Mouse (Mus musculus) ES-Bruce4 (cell line): ENCODE measurements around the gene Rheb. TPM values are rescaled to one million over a fixed set of nuclear protein-coding genes. Genes with fewer than 3 reads are reported as not detected.

Experiments
- H3K27ac ChIP-seq: 2 replicates; pipeline ENCODE4 v1.5.1; 2012; ENCODE audit warnings: low read length, inconsistent platforms; ENCODE audit not compliant: insufficient read depth
- H3K27me3 ChIP-seq: 2 replicates; pipeline ENCODE4 v1.6.1; 2012; ENCODE audit warnings: mild to moderate bottlenecking, low read length, inconsistent platforms; ENCODE audit not compliant: control insufficient read depth, poor library complexity, insufficient read depth, severe bottlenecking
- H3K36me3 ChIP-seq: 2 replicates; pipeline ENCODE4 v1.6.1; 2012; ENCODE audit warnings: inconsistent platforms, mild to moderate bottlenecking, low read length, moderate library complexity; ENCODE audit not compliant: control insufficient read depth, poor library complexity, insufficient read depth, severe bottlenecking
- H3K4me1 ChIP-seq: one replicate; pipeline ENCODE4 v1.8.1; 2011; ENCODE audit warnings: low read length; ENCODE audit not compliant: control insufficient read depth, insufficient read depth
- H3K4me3 ChIP-seq: 2 replicates; pipeline ENCODE4 v1.5.1; 2011; ENCODE audit warnings: low read depth, mild to moderate bottlenecking, low read length
- H3K9ac ChIP-seq: 2 replicates; pipeline ENCODE4 v1.6.1; 2012; ENCODE audit warnings: low read depth, mild to moderate bottlenecking, inconsistent platforms; ENCODE audit not compliant: poor library complexity, severe bottlenecking
- H3K9me3 ChIP-seq: replicated peaks from 2 replicates; pipeline ENCODE4 v1.6.1; 2012; ENCODE audit warnings: mild to moderate bottlenecking, low read length, inconsistent platforms; ENCODE audit not compliant: control insufficient read depth, poor library complexity, insufficient read depth, severe bottlenecking
- CTCF ChIP-seq: IDR thresholded peaks from one replicate; pipeline ENCODE4 v1.8.1; 2011; ENCODE audit warnings: low read depth, low read length
- EP300 ChIP-seq: IDR thresholded peaks from 2 replicates; pipeline ENCODE4 v1.6.1; 2011; ENCODE audit warnings: low read depth, low read length; ENCODE audit not compliant: insufficient read depth
- POLR2A ChIP-seq: IDR thresholded peaks from one replicate; pipeline ENCODE4 v1.8.1; 2011; ENCODE audit warnings: low read length; ENCODE audit not compliant: insufficient read depth
- polyA plus RNA-seq: library from polyadenylated mRNA; stranded (reverse); fragments of >200 nt; gene quantifications from 2 replicates; pipeline ENCODE4 v1.2.4, GENCODE M21; 2011; ENCODE audit warnings: low read depth; ENCODE audit not compliant: missing spikeins, insufficient read depth, insufficient read length

Gene Rheb
- polyA plus RNA-seq, 1 experiment = 112 TPM

DNA sequence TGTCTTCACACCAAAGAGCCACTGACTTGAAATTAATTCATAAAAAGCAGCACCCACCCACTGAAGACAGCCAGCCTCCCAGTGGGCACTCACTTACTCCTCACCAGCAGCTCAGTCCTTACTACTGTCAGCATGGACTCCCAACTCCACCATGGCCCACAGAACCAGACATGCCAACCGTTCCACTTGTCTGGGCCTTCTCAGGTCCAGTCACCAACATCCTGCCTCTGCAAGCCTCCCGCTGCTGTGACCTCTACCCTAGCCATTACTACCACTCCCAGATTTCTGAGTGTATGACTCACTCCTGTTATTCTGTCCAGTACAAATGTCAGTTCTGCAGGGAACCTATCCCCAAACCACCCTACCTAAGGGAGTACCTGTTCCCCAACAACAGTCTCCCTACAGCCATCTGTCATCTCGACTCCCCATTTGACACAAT is 21.0 kb downstream of the Rheb start:
- Histone ChIP-seq H3K27ac (no peak overlapping the region), H3K36me3 (peaks cover 13% of the 10 kb centered on the region), H3K4me1 (no peaks in the 10 kb centered on the region), H3K9ac (no peak overlapping the region), H3K9me3 (no peaks in the 10 kb centered on the region), H3K4me3 (no peak overlapping the region), H3K27me3 (no peaks in the 10 kb centered on the region)
- TF ChIP-seq POLR2A = no peak
- no peak for TF ChIP-seq CTCF
- TF ChIP-seq EP300 = no peak

DNA sequence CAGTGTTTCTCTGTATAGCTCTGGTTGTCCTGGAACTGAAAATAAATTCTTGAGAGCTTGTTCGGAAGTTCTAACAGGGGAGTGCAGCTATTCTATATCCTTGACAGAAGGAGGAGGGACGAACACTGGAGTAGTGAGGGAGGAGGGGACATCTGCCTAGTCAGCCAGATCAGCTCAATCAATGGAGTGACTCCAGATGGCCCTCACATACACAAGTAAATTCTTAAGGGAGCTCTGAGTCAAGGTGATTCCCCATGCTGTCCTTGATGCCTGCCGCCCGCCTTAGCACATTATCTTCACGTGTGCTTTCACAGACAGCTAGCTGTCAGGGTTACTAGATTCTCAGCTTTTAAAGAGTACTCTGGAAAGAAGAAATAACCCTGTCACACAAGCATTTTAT is 21.8 kb downstream of the Rheb start:
- Histone ChIP-seq H3K27me3 (no peaks in the 10 kb centered on the region), H3K27ac (no peak overlapping the region), H3K4me1 (no peaks in the 10 kb centered on the region), H3K9ac (no peak overlapping the region), H3K9me3 (no peaks in the 10 kb centered on the region), H3K36me3 (peaks cover 18% of the 10 kb centered on the region), H3K4me3 (no peak overlapping the region)
- TF ChIP-seq EP300 = no peak
- no peak for TF ChIP-seq POLR2A
- TF ChIP-seq CTCF = no peak

DNA sequence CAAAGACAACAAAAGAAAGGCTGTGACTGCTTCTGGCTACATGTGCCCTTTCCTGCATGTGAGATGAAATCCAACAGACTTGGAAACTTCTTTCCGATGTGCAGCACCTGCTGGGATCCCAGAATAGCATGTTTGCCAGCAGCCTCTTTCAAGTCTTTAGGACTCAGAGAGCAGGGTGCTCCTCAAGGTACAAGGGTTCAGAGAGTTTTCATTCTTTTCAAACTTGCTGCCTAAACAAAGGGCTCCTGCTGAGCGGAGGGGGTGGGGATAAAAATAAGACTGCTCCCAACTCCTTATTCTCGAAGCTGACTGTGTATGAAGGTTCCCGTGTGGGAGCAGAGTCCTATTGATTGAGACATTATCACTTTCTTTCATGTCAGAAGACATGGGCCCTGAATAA is 25.2 kb downstream of the Rheb start:
- H3K4me3 ChIP-seq = no peak overlapping the region
- peaks cover 51% of the 10 kb centered on the region for H3K36me3 ChIP-seq
- no peaks in the 10 kb centered on the region for H3K27me3 ChIP-seq
- no peak overlapping the region for H3K27ac ChIP-seq
- no peaks in the 10 kb centered on the region for H3K9me3 ChIP-seq
- H3K9ac ChIP-seq = no peak overlapping the region
- TF ChIP-seq EP300 = no peak
- TF ChIP-seq POLR2A = no peak
- TF ChIP-seq CTCF = no peak
- no peaks in the 10 kb centered on the region for H3K4me1 ChIP-seq

DNA sequence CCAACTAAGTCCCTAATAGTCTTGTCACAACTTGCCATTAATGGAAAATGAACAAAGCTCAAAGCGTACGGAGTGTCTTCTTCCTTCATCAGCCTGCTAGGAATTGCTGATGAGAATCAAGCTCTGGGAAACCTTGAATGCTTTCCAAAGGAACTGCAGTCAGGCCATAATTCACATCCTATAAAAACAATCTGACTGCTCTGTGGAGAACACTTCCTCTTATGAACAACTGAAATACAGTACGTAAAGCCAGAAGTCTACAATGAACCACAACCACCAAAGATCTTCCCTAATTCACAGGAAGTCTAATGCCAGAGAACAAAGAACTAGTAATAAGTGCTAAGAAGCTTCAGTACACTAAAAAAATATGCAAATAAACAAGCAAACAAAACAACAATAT is 28.5 kb downstream of the Rheb start:
- Histone ChIP-seq H3K4me3 (no peak overlapping the region), H3K9me3 (no peaks in the 10 kb centered on the region), H3K36me3 (peaks cover 75% of the 10 kb centered on the region), H3K9ac (no peak overlapping the region), H3K27ac (no peak overlapping the region), H3K4me1 (no peaks in the 10 kb centered on the region), H3K27me3 (no peaks in the 10 kb centered on the region)
- TF ChIP-seq EP300 = no peak
- TF ChIP-seq POLR2A = no peak
- TF ChIP-seq CTCF = no peak

DNA sequence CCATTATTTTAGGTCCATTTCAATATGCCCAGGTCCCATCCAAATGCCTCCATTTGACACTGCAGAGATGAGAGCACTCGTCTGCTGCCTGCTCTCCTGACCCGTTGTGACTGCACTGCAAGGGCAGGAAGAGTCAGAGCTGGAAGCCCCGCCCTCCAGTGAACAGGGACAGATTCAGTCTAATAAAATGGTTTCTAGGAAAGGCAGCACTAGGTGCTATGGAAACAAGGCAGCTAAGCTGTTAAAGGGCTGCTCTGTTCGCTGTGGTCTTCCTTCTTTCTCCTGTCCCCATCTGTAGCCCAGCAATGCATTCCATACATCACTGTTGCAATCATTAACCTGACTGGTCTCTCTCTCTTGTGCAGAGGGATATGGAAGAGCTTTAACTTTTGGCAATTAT is 29.4 kb downstream of the Rheb start:
- H3K4me1 ChIP-seq = no peaks in the 10 kb centered on the region
- H3K27ac ChIP-seq = no peak overlapping the region
- no peak overlapping the region for H3K9ac ChIP-seq
- no peaks in the 10 kb centered on the region for H3K9me3 ChIP-seq
- no peak overlapping the region for H3K4me3 ChIP-seq
- no peaks in the 10 kb centered on the region for H3K27me3 ChIP-seq
- peaks cover 76% of the 10 kb centered on the region for H3K36me3 ChIP-seq
- no peak for TF ChIP-seq CTCF

DNA sequence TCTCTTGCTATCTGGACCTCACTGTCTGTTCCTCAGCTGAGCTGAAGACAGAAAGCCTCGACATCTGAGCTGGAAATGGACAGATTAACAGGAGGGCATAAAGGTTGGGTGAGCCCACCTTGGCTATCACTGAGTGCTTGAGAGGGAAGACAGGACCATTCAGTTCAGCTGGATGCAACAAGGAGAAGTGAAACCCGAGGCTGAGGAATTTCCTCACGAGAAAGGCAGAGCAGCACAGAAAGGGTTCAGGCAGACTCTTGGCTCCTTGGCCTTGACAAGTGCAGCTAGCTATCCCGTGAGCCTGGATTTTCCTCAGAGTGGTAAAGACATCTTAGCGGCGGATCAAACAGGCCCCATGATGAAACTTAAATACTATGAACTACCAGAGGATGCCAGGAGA is 37.2 kb downstream of the Rheb start:
- Histone ChIP-seq H3K27me3 (no peaks in the 10 kb centered on the region), H3K9ac (no peak overlapping the region), H3K27ac (no peak overlapping the region), H3K9me3 (no peaks in the 10 kb centered on the region), H3K36me3 (peaks cover 40% of the 10 kb centered on the region), H3K4me1 (no peaks in the 10 kb centered on the region), H3K4me3 (no peak overlapping the region)
- TF ChIP-seq POLR2A (no peak), EP300 (no peak), CTCF (no peak)
